Mouse (Mus musculus): ENCODE data around the gene Atp23.
A peak's percentile ranks its signal among the peaks of the same experiment; 100 is the strongest.

DNA sequence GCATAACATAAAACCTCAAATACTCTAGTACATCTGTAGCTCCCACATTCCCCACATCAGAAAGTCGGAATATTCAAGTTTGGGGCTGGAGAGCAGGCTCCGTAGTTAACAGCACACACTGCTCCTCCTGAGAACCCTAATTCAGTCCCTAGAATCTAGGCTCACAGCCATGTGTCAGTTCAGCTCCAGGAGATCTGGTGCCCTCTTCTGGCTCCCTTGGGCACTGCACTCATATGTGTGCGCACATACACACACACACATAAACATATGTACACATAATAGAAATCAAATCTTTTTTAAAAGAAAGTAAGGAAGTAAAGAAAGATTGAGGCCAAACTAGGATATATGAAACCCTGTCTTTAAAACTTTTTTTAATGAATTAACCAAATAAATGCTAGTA, 19.1 kb upstream of the Atp23 start:
- TF ChIP-seq CTCF (IDR thresholded peaks at IDR 0.05; ENCODE audit: insufficient read depth, low read length), result peak; percentile 34
- TF ChIP-seq POLR2A (IDR thresholded peaks at IDR 0.05; ENCODE audit: borderline replicate concordance, extremely low read depth, low read depth, low read length), result no peak
